Comparison of ENCODE assay signal across 12 mouse cellular contexts in genomic region chr5:117284029-117284428, GRCm38 (mm10). TPM values are rescaled to one million over a fixed set of nuclear protein-coding genes. Genes with fewer than 3 reads are reported as not detected.
DNase-seq lines count a peak whose midpoint lies in the region; TF ChIP-seq lines count a peak whose summit lies in the region.
"Had no signal": no experiment of that assay in that cellular context is flagged by ENCODE, and none has a peak within 500 bp of the region (broad histone marks: within the 10 kb centered on the region; RNA-seq: fewer than 3 reads in every experiment).

No protein-coding gene starts in this region.

- no peak overlapping the region; the same call in 1 of the 2 replicates for H3K4me3 ChIP-seq in layer of hippocampus, adult 2 months
- H3K4me3 ChIP-seq: stomach, embryonic 15.5 days had no signal

- peak; percentile 71 to 72 for DNase-seq in adrenal gland, adult (ENCODE audit: inconsistent age in 2 of 2, low spot score in 1 of 2)
- DNase-seq in adrenal gland, postnatal 14 days: no peak
- peak; percentile 42 to 46 for DNase-seq in left cerebral cortex, adult 18-20 months (ENCODE audit: low spot score in 2 of 2)
- DNase-seq in left cerebral cortex, postnatal 36 days (ENCODE audit: low spot score in 2 of 2): no peak
- DNase-seq in Muller cell, postnatal 12 days (ENCODE audit: inconsistent ontology term): peak; percentile 88
- DNase-seq in layer of hippocampus, adult 2 months (ENCODE audit: low spot score in 2 of 2): peak; percentile 48 to 50
- no peak for DNase-seq in embryo, embryonic 9.5 days (ENCODE audit: extremely low spot score)
- DNase-seq in urinary bladder, adult 18-20 months (ENCODE audit: low spot score in 2 of 2): no peak
- DNase-seq: cerebellum, adult 8-10 months; gastrocnemius, postnatal 25 days; liver had no signal

- peak overlapping the region; percentile 79 for H3K27ac ChIP-seq in layer of hippocampus, adult 2 months
- H3K27ac ChIP-seq: stomach, embryonic 15.5 days had no signal

- intact Hi-C loops in left cerebral cortex, postnatal 36 days (cut with DNase I): no loop called here

- TF ChIP-seq CTCF in layer of hippocampus, adult 2 months (conservative IDR thresholded peaks at IDR 0.05): no peak

RNA-seq across cellular contexts. Expression of gene Pebp1, which starts 3.4 kb away (rescaled TPM):
- 832 and 835 TPM in 2 replicates for total RNA-seq in adrenal gland, postnatal 14 days (2021)
- total RNA-seq in left cerebral cortex, adult 18-20 months (2021): 100 to 1,000 TPM; 712 to 741 TPM
- 100 to 1,000 TPM; 647 to 753 TPM for total RNA-seq in left cerebral cortex, postnatal 36 days (2021)
- 100 to 1,000 TPM; 696 to 743 TPM for total RNA-seq in layer of hippocampus, adult 2 months (2021)

RNA-seq across cellular contexts. Expression of gene Vsig10, which starts 34.9 kb away (rescaled TPM):
- total RNA-seq in adrenal gland, postnatal 14 days (2021): 18.5 and 21.6 TPM in 2 replicates
- 1 to 10 TPM; 1.8 to 2.2 TPM for total RNA-seq in left cerebral cortex, adult 18-20 months (2021)
- total RNA-seq in left cerebral cortex, postnatal 36 days (2021): 1 to 10 TPM; 2.7 to 2.9 TPM
- total RNA-seq in layer of hippocampus, adult 2 months (2021): 1 to 10 TPM; 1.5 to 2.1 TPM

Comparison
In these comparisons a context has a peak if more than half of its experiments do, and no peak if none do; other contexts are left out.
1. DNase-seq: peak in adrenal gland, adult (2 of 2), left cerebral cortex, adult 18-20 months (2 of 2), Muller cell, postnatal 12 days (single experiment) and layer of hippocampus, adult 2 months (2 of 2); none in adrenal gland, postnatal 14 days (single experiment), left cerebral cortex, postnatal 36 days (0 of 2), embryo, embryonic 9.5 days (single experiment) and urinary bladder, adult 18-20 months (0 of 2).